Mouse (Mus musculus) G1E (cell line): ENCODE results near the gene Cds2.

Experiments used
- CTCF ChIP-seq: IDR thresholded peaks from 2 replicates; pipeline ENCODE4 v1.5.1; 2012; ENCODE audit warnings: low read depth, low read length, inconsistent platforms, mixed read lengths
- POLR2AphosphoS5 ChIP-seq: IDR thresholded peaks from 2 replicates; pipeline ENCODE4 v1.6.1; 2012; ENCODE audit warnings: low read depth, low read length, inconsistent platforms; ENCODE audit not compliant: insufficient replicate concordance

GRCm38 (mm10) chr2:132283236-132284070 is 20.5 kb downstream of the Cds2 start:
- TF ChIP-seq CTCF (no peak), POLR2AphosphoS5 (no peak)
